Mouse (Mus musculus) lung, adult 2 months (tissue): ENCODE measurements at regions not wholly inside any gene's neighbourhood (a gene's known extent, or its start where the extent isn't known, plus 50 kb on each side); places are given as distances from the start of the nearest gene placed in this dataset.

Experiments
- CTCF ChIP-seq: fragments of 200-500 bp; IDR thresholded peaks from 2 replicates; pipeline ENCODE4 v1.5.1; 2011; ENCODE audit warnings: mild to moderate bottlenecking, low read length, control low read depth; ENCODE audit not compliant: insufficient read depth
- POLR2A ChIP-seq: fragments of 200-500 bp; IDR thresholded peaks from 2 replicates; pipeline ENCODE4 v1.6.1; 2011; ENCODE audit warnings: low read depth, mild to moderate bottlenecking, control low read depth, low read length, borderline replicate concordance; ENCODE audit errors: extremely low read depth

GRCm38 (mm10) chr3:8751356-8751755 lies 858.5 kb downstream of the Zfp704 start:
- TF ChIP-seq CTCF (no peak), POLR2A (no peak)
